Mouse (Mus musculus): ENCODE measurements at regions not wholly inside any gene's neighbourhood (a gene's known extent, or its start where the extent isn't known, plus 50 kb on each side); places are given as distances from the start of the nearest gene placed in this dataset.

DNA sequence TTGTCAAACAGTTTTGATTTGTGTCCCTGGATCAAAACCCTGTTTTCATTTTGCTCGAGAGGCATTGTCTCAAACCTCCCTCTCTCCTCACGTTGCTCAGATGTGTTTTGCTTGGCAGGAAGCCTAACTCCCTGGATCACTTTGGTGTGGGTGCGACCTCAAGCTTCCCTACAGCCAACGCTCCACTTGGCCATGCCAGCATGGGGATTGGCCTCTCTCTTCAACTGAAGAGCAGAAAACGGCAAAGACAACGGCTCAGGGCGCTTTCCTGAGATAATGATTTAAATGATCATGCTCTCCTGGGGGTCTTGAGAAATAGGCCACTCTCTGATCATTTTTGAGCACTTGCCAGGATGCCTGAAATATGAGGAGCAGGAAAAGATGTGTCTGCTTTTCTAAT is 730.1 kb downstream of the Slc4a3 start:
- no peak for DNase-seq (ENCODE audit: low read depth, low spot score)

DNA sequence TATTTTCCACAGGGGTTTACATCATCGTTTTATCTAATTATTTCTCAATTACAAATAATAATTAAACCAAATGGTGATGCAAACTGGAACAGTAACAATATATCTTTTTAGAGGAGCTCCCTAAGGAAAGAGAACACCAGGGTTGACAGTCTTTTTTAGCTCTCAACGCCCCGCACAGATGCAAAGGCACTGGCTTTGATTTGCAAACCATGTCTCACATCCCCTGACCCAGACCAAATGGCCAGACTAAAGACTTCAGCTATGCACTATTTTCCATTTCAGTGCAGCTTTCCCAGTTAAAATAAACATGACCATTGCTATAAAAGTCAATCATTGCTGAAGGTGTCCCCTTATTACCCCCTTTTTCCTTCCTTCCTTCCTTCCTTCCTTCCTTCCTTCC is 730.6 kb downstream of the Slc4a3 start:
- no peak for DNase-seq (ENCODE audit: low read depth, low spot score)

DNA sequence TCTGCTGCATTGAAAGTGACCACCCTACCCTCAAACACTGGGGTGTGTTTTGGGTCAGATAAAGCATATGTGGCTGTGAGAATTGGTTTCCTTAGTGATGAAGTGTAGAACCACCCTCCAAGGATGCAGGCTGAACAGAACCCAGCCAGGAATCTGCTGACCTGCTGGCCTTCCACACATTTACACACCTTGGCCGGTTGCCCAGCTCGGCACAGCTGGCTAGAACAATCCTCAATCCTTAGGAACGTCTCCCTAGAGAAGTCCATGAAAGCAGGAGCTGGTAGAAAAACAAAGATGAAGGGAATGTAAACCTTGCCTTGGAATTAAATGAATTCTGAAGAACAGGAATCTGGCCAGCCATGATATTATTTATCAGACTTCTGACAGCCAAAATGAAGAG is 737.3 kb downstream of the Slc4a3 start:
- DNase-seq (ENCODE audit: low read depth, low spot score), result no peak

DNA sequence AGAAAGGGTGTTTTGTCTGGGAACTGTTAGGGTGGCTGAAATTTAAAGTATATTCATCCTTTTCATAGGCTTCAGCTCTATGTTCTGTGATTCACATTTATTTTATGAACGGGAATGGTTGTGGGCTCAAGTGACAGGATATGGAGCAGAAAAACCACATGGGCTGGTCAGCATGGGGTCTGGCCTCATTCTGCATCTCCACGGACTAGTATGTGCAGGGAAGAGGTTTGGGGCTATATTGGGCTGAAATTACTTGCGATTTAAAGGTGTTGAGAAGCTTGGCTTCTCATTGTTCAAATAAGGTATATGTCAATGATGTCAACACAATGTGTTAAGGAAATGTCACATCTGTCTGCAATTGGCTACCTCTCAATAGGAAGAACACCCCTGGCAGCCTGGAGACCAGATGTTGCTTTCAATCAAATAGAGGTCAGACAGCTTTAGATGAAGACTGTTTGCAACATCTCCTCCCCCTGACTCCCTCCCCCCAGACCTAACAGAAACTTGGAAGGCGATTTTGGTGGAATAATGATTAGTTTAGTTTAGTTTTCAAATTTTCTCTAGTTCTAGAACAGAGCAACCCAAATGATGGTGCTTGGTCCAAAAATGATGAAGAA is 777.0 kb downstream of the Slc4a3 start:
- DNase-seq (ENCODE audit: low read depth, low spot score), result no peak

DNA sequence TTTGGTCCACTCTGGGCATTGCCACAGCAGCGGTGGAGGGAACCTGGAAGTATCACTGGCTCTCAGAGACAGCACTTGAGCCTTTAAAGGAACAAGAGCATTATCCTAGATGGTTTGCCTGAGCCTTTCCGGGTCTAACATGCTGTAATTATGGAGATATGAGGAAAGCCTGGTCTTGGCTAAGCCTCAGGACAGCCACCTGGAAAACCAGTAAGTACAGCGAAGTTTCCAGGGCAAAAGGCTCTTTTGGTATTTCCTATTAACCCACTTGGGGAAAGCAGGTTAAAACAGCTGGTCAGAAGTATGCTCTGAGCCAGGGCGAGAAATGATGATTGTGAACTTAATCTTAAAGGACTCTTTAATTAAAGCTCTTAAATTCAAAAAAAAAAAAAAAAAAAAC is 777.5 kb downstream of the Slc4a3 start:
- no peak for DNase-seq (ENCODE audit: low read depth, low spot score)

DNA sequence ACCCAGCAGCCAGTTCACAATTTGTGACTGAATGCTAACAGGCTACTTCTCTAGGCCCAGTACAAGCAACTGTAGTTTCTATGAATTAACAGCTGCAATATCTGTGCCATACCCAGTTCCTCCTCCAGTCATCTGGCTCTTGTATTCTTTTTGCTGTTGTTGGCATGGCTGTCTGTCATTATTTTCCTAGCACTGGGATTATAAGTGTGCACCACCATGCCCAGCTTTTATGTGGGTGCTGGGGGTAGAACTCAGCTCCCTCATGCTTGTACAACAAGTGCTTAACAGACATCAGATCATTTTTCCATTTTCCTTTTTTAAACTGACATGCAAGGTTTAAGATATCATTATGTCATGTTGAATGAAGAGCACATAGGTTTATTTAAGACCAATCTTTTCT is 789.9 kb downstream of the Slc4a3 start:
- no peak for DNase-seq (ENCODE audit: low read depth, low spot score)

DNA sequence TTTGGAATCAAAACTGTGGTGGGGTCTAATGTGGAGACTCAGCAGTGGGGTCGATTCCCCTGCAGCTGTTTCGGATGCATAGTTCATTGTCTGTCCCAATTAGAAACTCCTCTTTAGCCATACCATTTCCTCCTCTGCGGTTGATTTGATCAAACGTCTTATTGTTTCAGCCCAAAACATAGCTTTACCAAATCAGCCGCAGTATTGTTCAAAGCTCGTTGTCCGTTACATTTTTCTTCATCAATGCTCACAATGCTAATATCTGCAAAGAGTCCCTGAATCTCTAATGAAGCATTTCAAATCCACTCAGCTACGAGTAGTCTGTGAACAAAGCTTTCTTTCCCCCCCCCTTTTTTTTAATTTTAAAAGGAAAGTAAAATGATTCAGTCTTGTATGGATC is 816.0 kb downstream of the Slc4a3 start:
- DNase-seq (ENCODE audit: low read depth, low spot score), result no peak

DNA sequence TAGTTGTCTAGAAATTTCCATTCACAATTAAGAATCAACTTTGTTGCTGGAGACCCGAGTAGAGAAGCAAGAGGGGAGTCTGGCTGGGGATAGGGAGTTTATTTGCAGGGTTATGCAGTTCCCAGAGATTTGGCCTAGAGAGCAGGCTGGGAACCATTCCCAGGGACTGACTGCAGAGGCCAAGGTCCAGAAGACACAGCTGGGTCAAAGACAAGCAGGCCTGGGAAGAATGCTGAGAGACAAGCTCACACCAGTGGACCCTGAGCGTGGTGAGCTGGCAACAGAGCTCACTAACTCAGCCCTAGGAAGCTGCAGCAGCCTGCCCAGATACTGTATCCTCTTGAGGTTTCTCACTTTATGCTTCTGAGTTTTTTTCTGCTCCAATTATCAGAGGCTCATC is 827.9 kb downstream of the Slc4a3 start:
- DNase-seq (ENCODE audit: low read depth, low spot score), result no peak

DNA sequence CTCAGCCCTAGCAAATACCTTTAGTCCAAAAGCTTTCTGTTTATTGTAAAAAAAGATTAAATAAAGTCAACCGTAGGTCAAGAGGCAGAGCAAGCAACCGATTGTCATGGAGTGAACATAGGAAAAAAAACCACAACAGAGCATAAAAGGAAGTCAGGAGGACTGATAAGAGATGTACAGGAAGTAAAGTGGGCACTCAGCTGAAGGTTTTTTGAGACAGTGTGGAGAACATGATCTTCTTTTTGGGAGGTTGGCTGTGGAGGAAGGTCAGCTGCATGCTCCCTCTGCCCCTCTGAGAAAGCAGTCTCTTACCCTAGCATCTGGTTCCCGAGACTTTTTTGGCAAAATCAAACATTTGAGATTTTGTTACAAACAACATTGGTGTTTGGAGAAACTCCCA is 832.1 kb downstream of the Slc4a3 start:
- no peak for DNase-seq (ENCODE audit: low read depth, low spot score)

DNA sequence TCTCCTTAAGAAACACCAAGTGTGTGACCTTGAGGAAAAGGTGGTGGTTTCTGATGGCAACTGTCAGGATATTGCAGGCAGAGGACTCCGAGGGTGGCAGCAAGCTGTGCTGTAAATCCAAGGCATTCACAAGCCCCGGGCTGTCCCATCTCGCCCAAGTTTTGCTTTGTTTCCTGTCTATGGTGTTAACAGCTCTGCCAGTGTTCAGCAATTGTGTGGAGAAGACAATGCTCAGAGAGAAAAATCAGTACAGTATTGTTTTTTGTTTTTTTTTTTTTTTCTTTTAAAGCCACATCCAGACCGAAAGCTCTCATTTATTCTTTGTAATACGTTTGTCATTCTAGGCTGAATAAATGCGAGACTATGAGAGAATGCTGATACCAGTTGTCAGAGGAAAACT is 846.5 kb downstream of the Slc4a3 start:
- peak; percentile 21 for DNase-seq (ENCODE audit: low read depth, low spot score)

DNA sequence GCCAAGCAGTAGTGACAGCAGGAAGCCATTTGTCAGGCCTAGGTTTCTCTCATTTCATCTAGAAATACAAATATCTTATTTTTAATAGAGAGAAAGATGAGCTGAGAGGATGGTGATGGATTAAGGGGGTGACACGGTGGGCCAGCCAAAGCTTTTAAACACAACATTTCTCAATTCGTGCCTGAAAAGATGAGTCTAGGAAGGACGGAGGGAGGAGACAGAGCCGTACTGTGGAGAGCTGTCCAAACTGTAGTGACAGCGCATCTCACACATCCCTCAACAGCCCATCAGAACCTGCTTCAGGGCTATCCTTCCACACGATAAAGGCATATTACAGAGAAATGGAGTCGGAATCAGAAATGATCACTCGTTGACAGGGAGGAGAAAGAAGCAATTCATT is 848.0 kb downstream of the Slc4a3 start:
- no peak for DNase-seq (ENCODE audit: low read depth, low spot score)

DNA sequence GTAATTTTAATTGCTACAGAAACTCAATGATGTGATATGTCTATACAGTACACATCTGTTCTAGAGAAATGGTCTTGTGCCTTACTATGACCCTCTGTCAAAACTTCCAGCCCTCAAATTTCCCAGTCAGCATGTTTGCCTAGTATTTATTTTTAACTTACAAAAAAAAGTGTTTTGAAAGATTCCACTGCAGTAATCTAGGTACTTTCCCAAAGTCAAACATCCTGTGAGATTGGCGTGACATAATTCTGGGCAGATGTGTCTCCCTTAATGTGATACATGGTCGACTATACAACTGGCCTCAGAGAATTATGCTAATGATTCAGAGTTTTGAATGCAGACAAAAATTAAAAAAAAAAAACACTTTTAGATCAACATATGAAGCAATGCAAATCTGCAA is 856.8 kb downstream of the Slc4a3 start:
- no peak for DNase-seq (ENCODE audit: low read depth, low spot score)

DNA sequence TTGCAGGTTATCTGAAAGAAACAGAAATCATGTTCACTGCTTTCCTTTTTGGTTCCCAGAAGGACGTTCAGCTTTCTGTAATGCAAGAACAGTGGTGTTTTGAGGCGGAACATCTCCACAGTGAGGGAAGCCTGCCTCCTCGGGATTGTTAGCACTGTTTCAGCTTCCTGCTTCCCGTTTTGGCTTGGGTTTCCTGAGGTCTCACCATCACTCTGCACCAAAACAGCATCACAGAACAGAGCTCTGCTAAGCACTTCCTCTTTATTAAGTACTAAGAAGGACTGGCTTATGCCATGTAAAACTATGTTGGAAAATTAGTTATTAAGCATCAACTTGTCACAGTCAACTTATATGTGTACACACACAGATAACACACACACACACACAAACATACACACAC is 857.9 kb downstream of the Slc4a3 start:
- DNase-seq (ENCODE audit: low read depth, low spot score), result no peak

DNA sequence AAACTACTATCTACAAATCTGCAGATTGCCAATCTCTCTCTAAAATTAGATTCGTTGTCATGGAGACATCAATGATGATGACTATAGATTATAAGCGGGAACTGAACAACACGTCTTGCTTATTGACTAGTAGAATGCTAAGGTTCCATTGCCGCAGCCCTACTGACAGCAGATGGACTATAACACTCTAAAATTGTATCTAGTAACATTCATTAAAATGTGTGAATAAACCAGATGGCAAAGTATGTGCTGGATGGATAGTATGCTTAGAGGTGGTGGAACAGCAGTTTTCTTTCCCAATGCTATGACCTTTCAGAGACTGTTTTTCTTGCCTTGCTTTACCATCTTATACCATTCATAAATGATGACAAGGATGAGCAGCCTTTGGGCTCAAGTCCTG is 864.7 kb downstream of the Slc4a3 start:
- DNase-seq (ENCODE audit: low read depth, low spot score), result no peak

DNA sequence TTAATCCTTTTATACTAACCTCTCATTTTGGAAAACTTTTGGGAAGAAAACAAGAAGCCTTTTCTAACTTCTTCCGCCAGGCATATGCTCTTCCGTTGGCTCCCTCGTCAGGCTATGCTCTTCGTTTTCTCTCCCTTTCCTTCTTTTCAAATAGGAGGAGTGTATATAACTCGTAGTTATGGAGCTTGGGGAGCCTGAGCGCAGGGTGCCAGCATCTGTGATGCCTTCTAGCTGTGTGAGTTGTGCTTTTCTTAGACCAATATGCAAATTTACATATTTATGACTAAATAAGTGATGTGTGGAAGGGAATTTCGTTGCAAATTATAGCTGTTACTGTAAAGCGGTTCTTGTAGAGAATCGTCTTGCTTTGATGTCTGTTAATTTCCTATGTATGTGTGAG is 874.5 kb downstream of the Slc4a3 start:
- no peak for DNase-seq (ENCODE audit: low read depth, low spot score)

DNA sequence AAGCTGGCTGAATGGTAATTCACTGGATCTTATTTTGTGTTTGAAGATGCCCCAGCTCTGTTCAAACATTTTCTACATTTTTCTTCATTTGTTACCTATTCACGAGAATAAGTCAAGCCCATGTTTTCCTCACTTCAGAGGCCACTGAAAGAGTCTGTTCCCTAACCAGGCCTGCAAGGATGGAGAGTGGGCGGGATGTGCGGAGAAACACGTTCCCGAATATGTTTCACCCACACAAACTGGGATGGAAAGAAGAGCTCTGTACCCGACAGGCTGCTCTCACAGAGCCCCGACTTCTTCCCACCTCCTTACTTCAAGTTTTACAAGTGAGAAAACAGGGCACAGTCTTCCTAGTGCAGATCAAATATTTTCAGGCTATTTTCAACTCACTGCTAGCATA is 881.4 kb downstream of the Slc4a3 start:
- no peak for DNase-seq (ENCODE audit: low read depth, low spot score)

DNA sequence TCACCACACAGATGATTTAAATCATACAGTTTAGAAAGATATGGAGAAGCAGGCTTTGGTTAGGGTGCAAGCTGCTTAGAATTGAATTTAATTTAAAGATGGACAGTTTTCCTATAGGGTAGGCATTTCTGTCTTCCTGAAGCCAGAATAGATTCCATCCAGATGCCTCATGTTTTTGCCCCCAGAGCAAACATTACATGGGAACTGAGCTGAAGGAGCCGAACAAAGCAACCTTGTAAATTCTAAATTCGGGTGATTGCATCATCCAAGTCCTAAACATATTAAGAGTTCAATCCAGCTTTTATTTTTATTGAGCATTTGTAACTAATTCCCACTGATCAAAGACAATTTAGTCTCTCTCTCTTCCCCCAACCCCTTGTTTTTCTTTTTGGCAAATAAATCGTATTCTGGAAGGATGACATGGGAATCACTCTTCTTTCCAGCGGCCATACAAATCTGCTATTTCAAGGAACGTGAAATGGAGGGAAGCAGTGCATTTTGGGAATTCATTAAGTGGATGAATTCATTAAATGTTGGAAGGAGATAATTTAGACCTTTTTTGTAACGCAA is 884.1 kb downstream of the Slc4a3 start:
- DNase-seq (ENCODE audit: low read depth, low spot score), result no peak

DNA sequence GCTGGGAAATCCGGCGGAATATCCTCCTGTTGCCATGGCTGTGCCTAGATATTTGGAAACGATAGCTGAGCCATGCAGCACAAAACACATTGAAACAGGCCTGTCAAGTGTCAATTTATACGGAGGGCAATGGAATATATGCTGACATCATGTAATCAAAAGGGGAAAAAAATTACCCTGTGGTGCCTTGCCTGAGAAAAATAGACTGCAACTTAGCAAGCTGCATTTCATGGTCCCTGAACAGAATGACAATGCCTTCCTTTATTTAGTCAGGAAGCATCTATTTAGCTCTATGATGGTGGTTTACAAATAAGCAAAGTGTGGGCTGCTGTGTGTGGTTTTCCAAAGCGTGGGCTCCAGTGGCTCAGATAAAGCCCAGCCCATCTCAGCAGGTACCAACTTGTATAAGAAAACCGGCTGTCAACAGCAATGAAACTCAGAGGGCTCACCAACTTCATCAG is 887.4 kb downstream of the Slc4a3 start:
- peak; percentile 9 for DNase-seq (ENCODE audit: low read depth, low spot score)

DNA sequence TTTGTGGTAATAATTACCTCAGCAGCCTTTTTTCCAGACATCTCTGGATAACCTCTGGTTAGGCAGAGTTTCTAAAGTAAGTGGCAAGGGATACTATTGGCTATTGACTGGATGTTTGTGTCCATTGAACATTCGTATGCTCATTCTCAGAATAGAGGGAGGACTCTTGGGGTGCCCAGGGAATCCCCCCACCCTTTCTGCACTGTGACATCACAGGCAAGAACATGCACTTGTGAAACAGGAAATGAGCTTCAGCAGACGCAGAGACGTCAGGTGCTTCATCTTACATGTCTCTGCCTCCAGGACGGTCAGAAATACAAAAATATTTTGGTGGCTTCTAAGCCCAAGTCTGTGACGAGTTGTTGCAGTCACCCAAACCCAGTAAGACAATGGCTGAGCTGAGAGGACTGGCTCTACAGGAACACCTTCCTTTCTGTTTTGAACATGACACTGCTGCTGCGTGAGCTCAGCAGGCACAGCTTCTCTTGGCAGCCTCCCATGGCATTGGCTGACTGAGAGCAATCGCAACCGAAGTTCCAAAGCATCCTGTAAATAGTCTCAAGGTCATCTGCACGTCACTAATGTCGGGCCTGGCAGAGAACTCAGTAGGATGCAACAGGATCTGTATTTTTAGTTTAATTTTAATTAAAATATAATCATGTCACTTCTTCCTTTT is 904.6 kb downstream of the Slc4a3 start:
- no peak for DNase-seq (ENCODE audit: low read depth, low spot score)

DNA sequence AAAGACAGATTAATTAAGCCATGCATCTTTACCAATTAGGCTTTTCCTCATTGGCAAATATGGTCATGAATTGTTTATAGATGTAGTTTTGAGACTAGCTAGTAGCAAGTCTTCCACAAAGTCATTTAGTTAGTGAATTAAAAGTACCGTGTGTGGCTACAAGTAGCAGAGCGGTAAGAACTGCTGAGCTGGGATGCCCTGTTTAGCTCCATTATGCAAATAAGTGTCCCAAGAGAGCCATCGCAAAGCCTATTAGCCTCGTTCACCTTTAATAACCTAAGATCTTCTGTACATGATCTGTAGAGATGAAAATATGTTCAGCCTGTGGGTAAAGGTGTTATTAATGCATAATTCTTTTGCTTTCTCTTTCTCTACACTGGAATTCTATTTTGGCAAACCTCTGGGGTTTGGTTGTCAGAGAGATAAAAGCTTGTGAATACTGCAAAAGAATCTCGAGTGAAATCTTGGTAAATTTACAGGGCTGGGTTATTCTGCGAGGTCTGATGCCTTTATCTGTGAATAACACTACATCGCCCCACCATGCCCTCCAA is 907.2 kb downstream of the Slc4a3 start:
- DNase-seq (ENCODE audit: low read depth, low spot score), result no peak

DNA sequence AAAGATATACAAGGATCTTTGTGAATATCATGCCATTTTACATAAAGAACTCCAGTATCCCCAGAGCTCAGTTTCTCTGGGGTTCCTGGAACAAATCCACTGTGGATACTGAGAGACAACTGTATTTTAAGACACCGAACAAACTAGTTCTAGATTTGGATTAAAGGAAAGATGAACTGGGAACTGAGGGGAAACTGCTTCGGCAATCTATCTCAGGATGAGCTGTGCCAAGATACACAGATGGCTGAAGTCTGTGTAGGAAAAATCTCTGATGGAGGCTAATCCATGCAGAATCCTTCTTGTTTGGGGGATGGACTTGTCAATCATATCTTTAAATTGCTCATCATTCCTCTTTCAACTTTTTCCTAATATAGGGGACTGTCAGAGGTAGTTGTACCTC is 920.5 kb downstream of the Slc4a3 start:
- DNase-seq (ENCODE audit: low read depth, low spot score), result no peak

DNA sequence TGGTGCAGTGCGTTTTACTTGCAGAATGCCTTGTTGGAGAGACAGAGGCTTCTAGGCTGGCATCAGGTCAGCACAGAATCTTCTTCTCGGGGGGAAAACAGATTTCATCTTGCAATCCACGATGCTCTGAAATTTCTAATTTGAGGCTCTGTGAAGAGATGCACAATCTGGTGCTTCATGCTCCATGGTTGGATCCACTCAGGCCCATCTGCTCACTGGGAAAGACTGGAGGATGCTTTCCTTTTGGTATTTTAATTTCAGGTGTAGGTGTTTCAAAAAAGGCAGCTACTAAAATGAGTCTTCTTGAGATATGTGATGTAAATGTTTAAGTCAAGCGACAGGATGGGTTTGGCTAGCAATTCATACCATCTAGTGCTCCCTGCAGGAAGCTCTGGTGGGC is 938.1 kb downstream of the Slc4a3 start:
- no peak for DNase-seq (ENCODE audit: low read depth, low spot score)

DNA sequence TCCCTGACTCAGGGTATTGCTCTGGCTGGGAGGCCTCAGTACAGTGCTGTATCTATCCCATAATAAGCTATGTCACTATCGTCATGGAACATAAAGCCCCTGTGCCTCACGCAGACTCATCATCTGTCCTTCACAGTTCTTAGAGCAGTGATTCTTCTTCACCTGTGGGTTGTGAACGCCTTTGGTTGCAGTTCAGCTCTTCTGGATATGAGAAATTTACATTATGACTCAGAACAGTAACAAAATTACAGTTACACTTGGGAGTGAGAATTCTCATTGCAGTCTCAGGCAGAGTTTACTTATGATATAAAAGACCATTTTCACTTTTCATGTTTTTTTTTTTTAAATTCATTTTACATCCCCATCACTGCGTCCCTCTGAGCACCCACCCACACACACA is 941.4 kb downstream of the Slc4a3 start:
- no peak for DNase-seq (ENCODE audit: low read depth, low spot score)
